Mouse (Mus musculus): Measurements from ENCODE around the gene Gtf2e1.

DNA sequence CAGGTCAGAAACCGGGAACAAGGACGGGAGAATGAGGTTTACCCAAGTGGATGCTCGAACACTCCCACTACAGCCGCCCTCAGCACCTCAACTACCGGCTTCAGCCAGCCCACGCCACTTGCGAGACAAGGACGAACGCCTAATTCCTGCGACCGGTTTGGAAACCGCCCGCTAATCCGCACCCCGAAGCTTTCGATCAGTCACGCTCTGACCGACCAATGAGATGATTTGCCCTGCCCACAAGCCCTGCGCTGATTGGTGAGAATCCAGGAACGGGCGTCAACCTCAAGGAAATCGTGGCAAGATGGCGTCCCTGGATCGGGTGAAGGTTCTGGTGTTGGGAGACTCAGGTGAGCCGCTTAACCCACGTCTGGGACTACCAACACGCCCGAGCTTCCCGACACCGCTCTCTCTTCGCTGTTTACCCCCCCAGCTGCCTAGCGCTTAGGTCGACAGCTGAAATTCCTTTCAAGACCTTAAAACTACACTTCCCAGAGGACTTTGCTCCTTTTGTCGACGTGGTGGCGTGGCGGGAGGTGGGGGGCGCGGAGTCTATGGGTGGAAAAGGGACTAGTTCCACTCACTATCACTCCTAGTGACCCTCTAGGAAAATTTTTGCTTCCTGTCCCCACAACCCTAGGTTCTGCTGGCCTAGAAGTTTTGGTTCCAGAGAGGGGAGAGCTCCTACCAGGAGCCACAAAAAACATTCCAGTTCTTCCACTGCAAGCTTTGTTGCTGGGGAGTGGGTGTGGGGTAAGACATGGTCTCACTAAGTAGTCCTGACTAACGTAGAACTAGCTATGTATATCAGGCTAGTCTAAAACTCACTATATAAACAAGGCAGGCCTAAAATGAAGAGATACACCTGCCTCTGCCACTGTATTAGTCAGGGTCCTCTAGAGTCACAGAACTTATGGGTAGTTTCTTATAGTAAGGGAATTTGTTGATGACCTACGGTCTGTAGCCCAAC lies at the start of gene Gtf2e1, which contains the start of gene Rabl3:
- peak; percentile 69 for TF ChIP-seq POLR2A (IDR thresholded peaks at IDR 0.05; ENCODE audit: control insufficient read depth, extremely low read depth, insufficient read depth, low read length, poor library complexity)
- TF ChIP-seq CTCF (IDR thresholded peaks at IDR 0.05; ENCODE audit: borderline replicate concordance, control insufficient read depth, extremely low read depth, insufficient read depth, low read length, poor library complexity): peak; percentile 48; the same call in 1 of the 2 replicates
